Mouse (Mus musculus): ENCODE data around the gene Defb13. TPM values are rescaled to one million over a fixed set of nuclear protein-coding genes. Genes with fewer than 3 reads are reported as not detected.

Defb13 gene
- polyA plus RNA-seq, 1 experiment from 2014 or later = not detected

Other genes starting within 250 kb of the Defb13 start
- not detected in 2 replicates for gene AY761184, start 243.1 kb upstream of the Defb13 start, polyA plus RNA-seq (2014; fragmentation: Nextera tagmentation; extraction: Ambion mirVana)
- not detected in 2 replicates for gene Defa24, start 212.3 kb upstream of the Defb13 start, polyA plus RNA-seq (2014; fragmentation: Nextera tagmentation; extraction: Ambion mirVana)
- gene Defb50, start 123.2 kb upstream of the Defb13 start, polyA plus RNA-seq (2014; fragmentation: Nextera tagmentation; extraction: Ambion mirVana) = not detected in 2 replicates
- gene Defb2, start 106.8 kb upstream of the Defb13 start, polyA plus RNA-seq (2014; fragmentation: Nextera tagmentation; extraction: Ambion mirVana) = 0.86 TPM in 1 of 2 replicates, not detected in the other
- gene Defb10, start 87.9 kb upstream of the Defb13 start, polyA plus RNA-seq (2014; fragmentation: Nextera tagmentation; extraction: Ambion mirVana) = not detected in 2 replicates
- gene Defb9, start 61.3 kb upstream of the Defb13 start, polyA plus RNA-seq (2014; fragmentation: Nextera tagmentation; extraction: Ambion mirVana) = not detected in 2 replicates
- not detected in 2 replicates for gene Defb11, start 40.4 kb upstream of the Defb13 start, polyA plus RNA-seq (2014; fragmentation: Nextera tagmentation; extraction: Ambion mirVana)
- gene Defb15, start 14.1 kb upstream of the Defb13 start, polyA plus RNA-seq (2014; fragmentation: Nextera tagmentation; extraction: Ambion mirVana) = not detected in 2 replicates
- not detected in 2 replicates for gene Defb35, start 8.4 kb upstream of the Defb13 start, polyA plus RNA-seq (2014; fragmentation: Nextera tagmentation; extraction: Ambion mirVana)
- gene Fam90a1a, start 12.0 kb downstream of the Defb13 start, polyA plus RNA-seq (2014; fragmentation: Nextera tagmentation; extraction: Ambion mirVana) = not detected in 2 replicates
- gene Ccdc70, start 23.0 kb downstream of the Defb13 start, polyA plus RNA-seq (2014; fragmentation: Nextera tagmentation; extraction: Ambion mirVana) = not detected in 2 replicates
- gene Atp7b, start 113.5 kb downstream of the Defb13 start, polyA plus RNA-seq (2014; fragmentation: Nextera tagmentation; extraction: Ambion mirVana) = 0.51 and 0.58 TPM in 2 replicates
- 16.5 and 35.8 TPM in 2 replicates for gene Alg11, start 114.0 kb downstream of the Defb13 start, polyA plus RNA-seq (2014; fragmentation: Nextera tagmentation; extraction: Ambion mirVana)
- gene Nek5, start 178.3 kb downstream of the Defb13 start, polyA plus RNA-seq (2014; fragmentation: Nextera tagmentation; extraction: Ambion mirVana) = 0.10 TPM in 1 of 2 replicates, not detected in the other
- gene Nek3, start 219.7 kb downstream of the Defb13 start, polyA plus RNA-seq (2014; fragmentation: Nextera tagmentation; extraction: Ambion mirVana) = 4.7 and 6.8 TPM in 2 replicates
- 37.8 and 47.7 TPM in 2 replicates for gene Ckap2, start 239.1 kb downstream of the Defb13 start, polyA plus RNA-seq (2014; fragmentation: Nextera tagmentation; extraction: Ambion mirVana)
- 39.0 and 40.0 TPM in 2 replicates for gene Vps36, start 246.0 kb downstream of the Defb13 start, polyA plus RNA-seq (2014; fragmentation: Nextera tagmentation; extraction: Ambion mirVana)

Measured in kidney, embryonic 14.5 days (tissue).